Mouse (Mus musculus): ENCODE results near the gene Chn2. TPM values are rescaled to one million over a fixed set of nuclear protein-coding genes. Genes with fewer than 3 reads are reported as not detected.

Chn2 gene
- polyA plus RNA-seq, 1 experiment from 2014 or later: 26.0 TPM

GRCm38 (mm10) chr6:54078269-54078668 is 38.9 kb downstream of the Chn2 start:
- no peak overlapping the region for H3K27ac ChIP-seq (ENCODE audit: low read depth, low read length)
- no peak overlapping the region for H3K4me2 ChIP-seq
- 75% methylated on average over 2 of the region's 2 CpGs for WGBS
- H3K4me1 ChIP-seq (ENCODE audit: control insufficient read depth, insufficient read depth, low read length): no peaks in the 10 kb centered on the region
- H3K4me3 ChIP-seq (ENCODE audit: low read depth, low read length): no peak overlapping the region
- H3K9me3 ChIP-seq (ENCODE audit: control insufficient read depth, low read length): no peaks in the 10 kb centered on the region
- DNase-seq (ENCODE audit: low spot score, missing footprints) (no peak), ATAC-seq (ENCODE audit: low FRiP score) (no peak)
- H3K36me3 ChIP-seq (ENCODE audit: control insufficient read depth, insufficient read depth, low read length): no peaks in the 10 kb centered on the region
- H3K9ac ChIP-seq (ENCODE audit: low read length): no peak overlapping the region
- no peaks in the 10 kb centered on the region for H3K27me3 ChIP-seq (ENCODE audit: control insufficient read depth, insufficient read depth, low read length)

GRCm38 (mm10) chr6:54079881-54080280 is 40.5 kb downstream of the Chn2 start:
- 86% methylated on average over 2 of the region's 2 CpGs for WGBS
- Histone ChIP-seq H3K36me3 (ENCODE audit: control insufficient read depth, insufficient read depth, low read length) (no peaks in the 10 kb centered on the region), H3K4me1 (ENCODE audit: control insufficient read depth, insufficient read depth, low read length) (no peaks in the 10 kb centered on the region)

GRCm38 (mm10) chr6:54080518-54081285 is 41.3 kb downstream of the Chn2 start:
- no peak for DNase-seq (ENCODE audit: low spot score, missing footprints)
- WGBS: 92% methylated on average over 15 of the region's 15 CpGs
- Histone ChIP-seq H3K27ac (ENCODE audit: low read depth, low read length) (no peak overlapping the region), H3K27me3 (ENCODE audit: control insufficient read depth, insufficient read depth, low read length) (no peaks in the 10 kb centered on the region), H3K9me3 (ENCODE audit: control insufficient read depth, low read length) (no peaks in the 10 kb centered on the region), H3K4me1 (ENCODE audit: control insufficient read depth, insufficient read depth, low read length) (no peaks in the 10 kb centered on the region), H3K4me2 (no peak overlapping the region), H3K4me3 (ENCODE audit: low read depth, low read length) (no peak overlapping the region), H3K36me3 (ENCODE audit: control insufficient read depth, insufficient read depth, low read length) (no peaks in the 10 kb centered on the region), H3K9ac (ENCODE audit: low read length) (no peak overlapping the region)
- no peak for ATAC-seq (ENCODE audit: low FRiP score)

More at GRCm38 (mm10) chr6:54079881-54080280, 40.5 kb downstream of the Chn2 start:
- H3K27ac ChIP-seq (ENCODE audit: low read depth, low read length): no peak overlapping the region
- H3K27me3 ChIP-seq (ENCODE audit: control insufficient read depth, insufficient read depth, low read length): no peaks in the 10 kb centered on the region
- no peaks in the 10 kb centered on the region for H3K9me3 ChIP-seq (ENCODE audit: control insufficient read depth, low read length)
- no peak for ATAC-seq (ENCODE audit: low FRiP score)
- H3K4me3 ChIP-seq (ENCODE audit: low read depth, low read length): no peak overlapping the region
- DNase-seq (ENCODE audit: low spot score, missing footprints): no peak
- no peak overlapping the region for H3K4me2 ChIP-seq
- no peak overlapping the region for H3K9ac ChIP-seq (ENCODE audit: low read length)

GRCm38 (mm10) chr6:54082576-54082975 is 43.2 kb downstream of the Chn2 start:
- Histone ChIP-seq H3K4me2 (no peak overlapping the region), H3K4me1 (ENCODE audit: control insufficient read depth, insufficient read depth, low read length) (no peaks in the 10 kb centered on the region), H3K36me3 (ENCODE audit: control insufficient read depth, insufficient read depth, low read length) (no peaks in the 10 kb centered on the region), H3K9me3 (ENCODE audit: control insufficient read depth, low read length) (no peaks in the 10 kb centered on the region), H3K27ac (ENCODE audit: low read depth, low read length) (no peak overlapping the region), H3K4me3 (ENCODE audit: low read depth, low read length) (no peak overlapping the region), H3K9ac (ENCODE audit: low read length) (no peak overlapping the region), H3K27me3 (ENCODE audit: control insufficient read depth, insufficient read depth, low read length) (no peaks in the 10 kb centered on the region)
- DNase-seq (ENCODE audit: low spot score, missing footprints) (no peak), ATAC-seq (ENCODE audit: low FRiP score) (no peak)
- 88% methylated on average over 2 of the region's 2 CpGs for WGBS

GRCm38 (mm10) chr6:54084046-54084445 is 44.7 kb downstream of the Chn2 start:
- 88% methylated on average over 6 of the region's 6 CpGs for WGBS
- ATAC-seq (ENCODE audit: low FRiP score) (no peak), DNase-seq (ENCODE audit: low spot score, missing footprints) (no peak)
- Histone ChIP-seq H3K36me3 (ENCODE audit: control insufficient read depth, insufficient read depth, low read length) (no peaks in the 10 kb centered on the region), H3K4me1 (ENCODE audit: control insufficient read depth, insufficient read depth, low read length) (no peaks in the 10 kb centered on the region), H3K4me3 (ENCODE audit: low read depth, low read length) (no peak overlapping the region), H3K9me3 (ENCODE audit: control insufficient read depth, low read length) (no peaks in the 10 kb centered on the region), H3K27ac (ENCODE audit: low read depth, low read length) (no peak overlapping the region), H3K4me2 (no peak overlapping the region), H3K9ac (ENCODE audit: low read length) (no peak overlapping the region), H3K27me3 (ENCODE audit: control insufficient read depth, insufficient read depth, low read length) (no peaks in the 10 kb centered on the region)

- 91% methylated on average over 9 of the region's 9 CpGs for WGBS
- Histone ChIP-seq H3K9me3 (ENCODE audit: control insufficient read depth, low read length) (no peaks in the 10 kb centered on the region), H3K4me2 (no peak overlapping the region), H3K4me3 (ENCODE audit: low read depth, low read length) (no peak overlapping the region), H3K27me3 (ENCODE audit: control insufficient read depth, insufficient read depth, low read length) (no peaks in the 10 kb centered on the region), H3K9ac (ENCODE audit: low read length) (no peak overlapping the region), H3K36me3 (ENCODE audit: control insufficient read depth, insufficient read depth, low read length) (no peaks in the 10 kb centered on the region), H3K27ac (ENCODE audit: low read depth, low read length) (no peak overlapping the region), H3K4me1 (ENCODE audit: control insufficient read depth, insufficient read depth, low read length) (no peaks in the 10 kb centered on the region)
- no peak for DNase-seq (ENCODE audit: low spot score, missing footprints)
- ATAC-seq (ENCODE audit: low FRiP score): no peak
Measured at GRCm38 (mm10) chr6:54085009-54085408, 45.7 kb downstream of the Chn2 start.

GRCm38 (mm10) chr6:54088168-54088567 is 48.8 kb downstream of the Chn2 start:
- no peak for ATAC-seq (ENCODE audit: low FRiP score)
- WGBS: 89% methylated on average over 4 of the region's 4 CpGs

GRCm38 (mm10) chr6:54090822-54091221 is 51.5 kb downstream of the Chn2 start:
- ATAC-seq (ENCODE audit: low FRiP score) (no peak), DNase-seq (ENCODE audit: low spot score, missing footprints) (no peak)
- Histone ChIP-seq H3K9ac (ENCODE audit: low read length) (no peak overlapping the region), H3K27ac (ENCODE audit: low read depth, low read length) (no peak overlapping the region), H3K4me1 (ENCODE audit: control insufficient read depth, insufficient read depth, low read length) (peaks cover 5% of the 10 kb centered on the region), H3K9me3 (ENCODE audit: control insufficient read depth, low read length) (no peaks in the 10 kb centered on the region), H3K4me3 (ENCODE audit: low read depth, low read length) (no peak overlapping the region), H3K4me2 (no peak overlapping the region), H3K27me3 (ENCODE audit: control insufficient read depth, insufficient read depth, low read length) (no peaks in the 10 kb centered on the region), H3K36me3 (ENCODE audit: control insufficient read depth, insufficient read depth, low read length) (no peaks in the 10 kb centered on the region)
- 80% methylated on average over 3 of the region's 3 CpGs for whole genome bisulfite sequencing

More at GRCm38 (mm10) chr6:54088168-54088567, 48.8 kb downstream of the Chn2 start:
- Histone ChIP-seq H3K9ac (ENCODE audit: low read length) (no peak overlapping the region), H3K4me3 (ENCODE audit: low read depth, low read length) (no peak overlapping the region), H3K27ac (ENCODE audit: low read depth, low read length) (no peak overlapping the region), H3K27me3 (ENCODE audit: control insufficient read depth, insufficient read depth, low read length) (no peaks in the 10 kb centered on the region), H3K4me1 (ENCODE audit: control insufficient read depth, insufficient read depth, low read length) (peaks cover 5% of the 10 kb centered on the region; the same call in 1 of the 2 replicates), H3K9me3 (ENCODE audit: control insufficient read depth, low read length) (no peaks in the 10 kb centered on the region), H3K36me3 (ENCODE audit: control insufficient read depth, insufficient read depth, low read length) (no peaks in the 10 kb centered on the region), H3K4me2 (no peak overlapping the region)
- no peak for DNase-seq (ENCODE audit: low spot score, missing footprints)

GRCm38 (mm10) chr6:54092920-54093319 is 53.6 kb downstream of the Chn2 start:
- Histone ChIP-seq H3K4me3 (ENCODE audit: low read depth, low read length) (no peak overlapping the region), H3K4me1 (ENCODE audit: control insufficient read depth, insufficient read depth, low read length) (peaks cover 17% of the 10 kb centered on the region), H3K9me3 (ENCODE audit: control insufficient read depth, low read length) (no peaks in the 10 kb centered on the region), H3K27ac (ENCODE audit: low read depth, low read length) (no peak overlapping the region), H3K27me3 (ENCODE audit: control insufficient read depth, insufficient read depth, low read length) (no peaks in the 10 kb centered on the region), H3K9ac (ENCODE audit: low read length) (no peak overlapping the region), H3K4me2 (no peak overlapping the region), H3K36me3 (ENCODE audit: control insufficient read depth, insufficient read depth, low read length) (no peaks in the 10 kb centered on the region)
- WGBS: 82% methylated on average over 3 of the region's 3 CpGs
- DNase-seq (ENCODE audit: low spot score, missing footprints): no peak
- ATAC-seq (ENCODE audit: low FRiP score): no peak

All from midbrain, embryonic 11.5 days (tissue).